Mouse (Mus musculus) T-cell, adult 2 months (primary cell): ENCODE measurements around the gene Creb3l2.
A peak's percentile ranks its signal among the peaks of the same experiment; 100 is the strongest.

Source experiments
- DNase-seq: peaks from one replicate; pipeline ENCODE4 v3.0.0; 2022; ENCODE audit warnings: low spot score

The Creb3l2 gene

DNA sequence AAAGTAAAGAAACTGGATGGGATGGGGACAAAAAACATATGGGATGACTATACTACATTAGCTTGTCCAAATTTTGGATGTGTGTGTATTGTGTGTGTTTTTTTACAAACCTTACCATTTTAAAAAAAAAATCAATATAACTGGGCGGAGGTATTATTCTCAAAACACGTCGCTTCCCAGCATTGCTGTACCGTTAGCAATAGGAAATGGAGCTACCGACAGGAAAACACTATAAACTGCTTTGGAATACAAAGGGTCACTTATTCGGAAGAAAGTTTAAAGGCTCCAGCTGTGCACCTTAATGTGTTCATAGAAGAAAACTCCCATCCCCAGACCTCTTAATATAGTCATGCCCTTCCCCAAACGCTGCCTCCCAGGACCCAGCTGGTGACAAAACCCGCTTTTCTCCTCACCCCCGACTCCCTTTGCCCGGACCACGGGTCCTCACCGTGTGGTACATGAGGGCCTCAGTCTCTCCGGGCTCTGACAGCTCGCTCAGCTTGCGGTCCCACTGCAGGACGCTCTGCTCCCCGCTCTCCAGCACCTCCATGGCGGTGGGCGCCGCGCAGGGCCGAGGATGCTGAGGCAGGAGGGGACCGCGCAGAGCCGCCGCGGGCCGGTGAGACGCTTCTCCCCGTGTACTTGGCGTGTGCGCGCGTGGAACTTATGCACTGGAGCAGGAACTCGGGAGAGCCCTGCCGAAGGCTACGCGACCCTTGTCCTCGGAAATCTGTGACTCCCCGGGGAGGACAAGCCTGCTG lies 515 bp downstream of the Creb3l2 start:
- peak; percentile 32 for DNase-seq

GRCm38 (mm10) chr6:37440491-37441250 lies 1.3 kb downstream of the Creb3l2 start:
- no peak for DNase-seq

- DNase-seq = no peak
Observed at GRCm38 (mm10) chr6:37439676-37440490, 2.1 kb downstream of the Creb3l2 start.

DNA sequence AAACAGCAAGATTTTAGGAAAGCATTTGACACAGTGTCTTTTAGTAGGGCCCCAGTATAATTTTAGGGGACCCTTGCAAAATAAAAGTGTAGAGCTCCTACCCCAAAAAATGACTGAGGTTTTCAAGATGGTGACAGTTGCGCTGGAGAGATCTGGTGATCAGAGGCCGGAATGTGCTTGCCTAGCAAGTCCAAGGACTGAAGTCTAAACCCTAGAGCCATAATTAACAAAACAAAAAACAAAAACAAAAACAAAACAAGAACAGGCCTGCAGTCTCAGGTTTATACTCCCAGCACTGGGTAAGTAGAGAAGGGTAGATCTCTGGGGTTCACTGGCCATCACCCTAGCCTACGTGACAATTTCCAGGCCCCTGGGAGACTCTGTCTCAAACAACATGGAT lies 3.4 kb downstream of the Creb3l2 start:
- no peak for DNase-seq

- no peak for DNase-seq
Observed at GRCm38 (mm10) chr6:37437086-37437485, 4.9 kb downstream of the Creb3l2 start.

GRCm38 (mm10) chr6:37435391-37435790 lies 6.6 kb downstream of the Creb3l2 start:
- no peak for DNase-seq

GRCm38 (mm10) chr6:37429849-37430470 lies 12.0 kb downstream of the Creb3l2 start:
- DNase-seq = no peak

- DNase-seq = no peak
Observed at GRCm38 (mm10) chr6:37428947-37429346, 13.0 kb downstream of the Creb3l2 start.

- DNase-seq = no peak
Observed at GRCm38 (mm10) chr6:37428044-37428443, 13.9 kb downstream of the Creb3l2 start.

GRCm38 (mm10) chr6:37426615-37427014 lies 15.3 kb downstream of the Creb3l2 start:
- no peak for DNase-seq

DNA sequence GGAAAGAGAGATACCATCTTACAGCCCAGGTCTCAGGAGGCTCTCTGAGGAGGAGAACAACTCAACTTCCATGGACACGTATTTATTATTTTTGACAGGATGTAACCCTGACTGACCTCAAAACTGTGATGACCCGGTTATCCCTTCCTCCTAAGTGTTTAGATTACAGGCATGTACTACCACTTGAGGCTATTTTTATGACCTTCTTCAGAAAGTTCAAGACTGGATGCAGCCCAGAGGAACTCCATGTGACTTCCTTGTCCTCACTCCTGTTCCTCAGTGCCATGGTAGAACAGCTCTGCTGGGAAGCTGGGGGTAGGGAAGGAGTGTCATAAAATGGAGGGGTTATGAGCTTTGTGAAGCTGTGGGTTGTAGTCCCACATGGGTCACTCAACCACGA lies 16.1 kb downstream of the Creb3l2 start:
- no peak for DNase-seq

GRCm38 (mm10) chr6:37425075-37425474 lies 16.9 kb downstream of the Creb3l2 start:
- DNase-seq = no peak

- DNase-seq = no peak
Observed at GRCm38 (mm10) chr6:37424374-37424773, 17.6 kb downstream of the Creb3l2 start.

DNA sequence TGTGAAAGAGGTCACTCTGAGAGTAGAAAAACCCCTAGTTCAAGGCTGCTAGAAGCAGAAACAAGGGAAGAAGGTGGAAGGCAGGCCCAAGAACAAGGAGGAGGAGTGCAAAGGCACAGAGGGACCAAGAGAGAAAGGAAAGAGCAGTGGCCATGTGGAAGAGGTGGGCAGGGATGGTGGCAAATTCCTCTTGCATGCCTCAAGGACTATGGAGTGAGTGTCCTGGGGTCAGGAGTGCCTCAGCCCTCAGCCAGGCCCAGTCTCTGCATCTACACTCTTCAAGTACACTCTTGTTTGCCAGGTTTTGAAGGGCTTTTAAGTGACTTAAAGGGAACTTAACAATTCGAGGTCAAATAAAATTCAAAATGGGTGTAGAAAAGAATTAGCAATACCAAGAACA lies 18.6 kb downstream of the Creb3l2 start:
- DNase-seq = no peak

DNA sequence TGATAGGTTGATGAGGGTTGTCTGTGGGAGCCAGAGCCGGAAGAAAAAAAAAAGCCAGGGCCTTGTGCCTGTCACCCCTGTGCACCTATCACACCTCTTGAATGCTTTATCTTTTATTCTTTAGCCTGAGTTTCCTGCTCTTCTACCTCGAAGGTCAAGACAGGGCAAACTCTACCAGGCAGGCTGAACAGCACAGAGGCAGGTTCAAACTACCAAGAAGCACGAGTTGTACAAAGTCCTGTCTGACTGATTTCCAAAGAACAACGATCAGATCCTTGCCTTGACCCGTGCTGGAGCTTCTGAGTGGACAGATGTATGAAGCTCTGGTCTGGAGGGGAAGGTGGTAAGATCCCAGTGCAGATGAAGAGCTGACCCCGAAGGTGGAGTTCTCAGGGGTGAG lies 20.8 kb downstream of the Creb3l2 start:
- no peak for DNase-seq

- DNase-seq = no peak
Observed at GRCm38 (mm10) chr6:37419445-37419941, 22.5 kb downstream of the Creb3l2 start.

- DNase-seq = no peak
Observed at GRCm38 (mm10) chr6:37418931-37419330, 23.0 kb downstream of the Creb3l2 start.

DNA sequence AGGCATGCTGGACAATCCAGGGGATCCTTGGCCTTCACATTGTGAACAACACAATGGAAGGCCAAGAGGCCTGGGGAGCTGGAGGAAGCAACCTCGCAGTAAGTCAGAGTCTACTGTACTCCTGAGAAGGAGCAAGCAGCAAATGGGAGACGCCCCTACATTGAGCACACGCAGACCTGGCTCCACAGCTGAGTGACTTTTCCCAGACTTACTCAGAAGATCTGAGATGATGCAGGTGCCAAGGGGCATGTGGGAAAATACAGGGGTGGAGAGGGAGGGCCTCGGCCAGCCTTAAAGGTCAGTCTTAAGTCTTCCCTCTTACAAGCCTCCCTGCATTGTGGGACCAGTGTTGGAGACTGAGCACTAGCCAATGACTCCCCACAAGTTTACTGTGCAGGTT lies 25.2 kb downstream of the Creb3l2 start:
- no peak for DNase-seq

DNA sequence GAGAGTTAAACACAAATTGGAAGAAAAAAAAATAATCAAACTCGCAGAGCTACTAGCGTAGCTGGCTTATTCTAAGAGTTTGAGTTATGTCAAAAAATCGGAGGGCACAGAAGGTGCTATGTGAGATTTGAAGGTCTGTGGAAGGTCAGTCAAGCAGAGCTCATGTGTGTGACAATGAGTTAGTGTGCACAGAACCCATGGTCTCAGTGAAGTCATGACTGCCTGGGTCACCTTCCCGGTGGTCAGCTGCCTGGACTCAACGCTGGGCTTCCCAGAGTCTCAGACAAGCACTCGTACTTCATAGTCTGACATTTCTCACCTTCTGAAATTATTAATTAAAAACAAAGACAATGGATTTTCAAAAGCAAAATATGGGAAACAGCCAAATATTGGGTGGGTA lies 26.4 kb downstream of the Creb3l2 start:
- no peak for DNase-seq

DNA sequence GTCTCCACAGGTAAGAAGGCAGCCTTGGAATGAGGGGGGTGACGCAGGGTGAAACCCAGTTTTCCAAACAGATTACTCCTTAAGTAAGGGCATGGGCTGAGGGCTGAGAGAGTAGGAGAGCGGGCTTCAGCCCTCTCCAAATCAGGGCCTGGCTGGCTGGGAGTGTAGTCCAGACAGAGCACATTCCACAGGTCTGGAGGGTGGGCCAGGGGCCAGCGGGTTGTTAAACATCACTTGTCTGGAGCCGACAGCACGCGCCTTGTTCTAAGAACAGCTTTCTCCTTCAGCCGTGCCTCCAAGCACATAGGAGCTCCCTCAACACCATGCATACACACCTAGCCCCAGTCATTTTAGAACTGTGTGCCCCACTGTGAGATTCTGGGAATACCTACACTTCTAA lies 26.9 kb downstream of the Creb3l2 start:
- no peak for DNase-seq

- no peak for DNase-seq
Observed at GRCm38 (mm10) chr6:37414576-37414975, 27.4 kb downstream of the Creb3l2 start.

DNA sequence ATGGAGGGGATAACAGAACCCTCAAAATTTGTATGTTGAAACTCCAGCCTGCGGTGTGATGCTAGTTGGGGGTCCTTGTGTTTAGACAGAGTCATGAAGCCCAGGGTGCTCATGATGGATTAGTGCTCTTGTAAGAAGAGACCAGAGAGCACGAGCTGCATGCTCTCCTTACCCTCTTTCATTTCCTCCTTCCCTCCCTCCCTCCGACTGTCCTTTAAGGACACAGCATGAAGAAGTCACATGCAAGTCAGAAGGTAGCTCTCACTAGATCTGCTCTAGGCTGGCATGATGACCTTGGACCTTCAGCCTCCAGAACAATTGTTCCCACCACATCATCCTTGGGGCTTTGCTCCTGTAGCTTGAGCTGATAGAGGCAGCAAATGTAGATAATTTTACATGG lies 30.2 kb downstream of the Creb3l2 start:
- no peak for DNase-seq
